Mouse (Mus musculus): Measurements from ENCODE around the gene Cmtr2.

GRCm38 (mm10) chr8:110201806-110202205 lies 13.7 kb upstream of the Cmtr2 start:
- no peak for TF ChIP-seq GATA1 (IDR thresholded peaks at IDR 0.05; ENCODE audit: borderline replicate concordance, low read length)
- TF ChIP-seq CTCF (IDR thresholded peaks at IDR 0.05; ENCODE audit: low read depth, low read length), result no peak
- no peak for TF ChIP-seq TAL1 (conservative IDR thresholded peaks at IDR 0.05; ENCODE audit: low read depth, low read length)
- no peak for TF ChIP-seq POLR2AphosphoS5 (IDR thresholded peaks at IDR 0.05; ENCODE audit: insufficient replicate concordance, low read depth, low read length)
- no peak for TF ChIP-seq GATA2 (IDR thresholded peaks at IDR 0.05; ENCODE audit: borderline replicate concordance, low read depth, low read length)

Data from G1E (cell line).